Mouse (Mus musculus): ENCODE measurements around the gene Lancl2. TPM values are rescaled to one million over a fixed set of nuclear protein-coding genes. Genes with fewer than 3 reads are reported as not detected.

Gene Lancl2
- polyA plus RNA-seq (2012; rRNA removed), result 48.2 and 51.6 TPM in 2 replicates

DNA sequence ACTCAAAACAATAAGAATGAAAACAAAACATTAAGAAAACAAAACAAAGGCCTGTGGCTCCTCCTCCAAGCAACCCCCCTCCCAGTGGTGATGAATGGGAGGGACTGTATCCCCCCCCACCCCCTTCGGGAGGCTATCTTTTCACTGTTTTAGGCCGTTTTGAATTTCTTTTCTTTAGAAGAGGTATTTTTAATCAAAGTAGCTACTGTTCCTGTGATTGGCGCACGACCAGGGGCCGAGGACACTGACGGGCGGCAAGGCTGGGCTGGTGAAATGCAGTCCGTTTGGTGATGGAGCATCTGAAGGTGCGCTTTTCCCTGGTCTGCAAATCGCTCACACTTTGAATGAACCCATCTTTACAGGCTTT, at the start of gene Lancl2:
Gene Lancl2 (plus strand): TSS at position 165 of the 367 bp plus-strand sequence.

DNA sequence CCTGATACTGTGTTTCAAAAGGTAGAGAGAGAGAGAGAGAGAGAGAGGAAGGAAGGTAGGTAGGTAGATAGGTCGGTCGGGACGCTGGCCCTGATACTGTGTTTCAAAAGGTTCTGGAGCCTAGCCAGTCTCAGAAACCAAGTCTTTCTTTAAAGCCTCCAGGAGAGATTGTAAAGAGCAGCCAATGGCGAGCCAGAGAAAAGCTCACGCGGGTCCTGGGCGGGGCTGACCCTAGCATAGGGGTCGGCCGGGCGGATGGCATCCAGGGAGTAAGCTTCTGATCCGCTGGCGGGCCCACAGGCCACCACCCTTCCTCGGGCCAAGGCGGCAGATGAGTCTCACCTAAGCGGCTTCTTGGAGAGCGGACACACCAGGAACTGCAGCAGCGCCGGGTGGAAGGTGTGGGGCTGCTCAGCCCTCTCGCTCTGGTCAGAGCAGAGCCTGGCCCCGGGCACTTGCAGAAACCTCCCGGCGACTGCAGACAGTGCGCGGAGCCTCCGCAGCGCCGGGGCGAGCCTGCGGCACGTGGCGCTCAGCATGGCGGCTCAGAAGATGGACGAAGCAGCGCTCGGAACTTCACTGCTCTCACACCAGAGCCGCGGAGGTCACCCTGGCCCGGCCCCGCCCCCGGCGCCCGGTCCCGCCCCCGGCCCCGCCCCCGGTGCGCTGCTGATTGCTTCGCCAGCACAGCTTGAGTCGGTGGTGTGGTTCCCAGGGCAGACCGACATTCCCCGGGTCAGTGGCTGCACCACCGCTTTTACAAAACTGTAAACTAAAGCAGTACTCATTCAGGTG, 10.7 kb upstream of the Lancl2 start, which contains the start of gene Pyurf:
Gene Pyurf (minus strand): TSS at position 612 of the 795 bp plus-strand sequence.

Other genes with a start within 250 kb of the Lancl2 start
- gene Ppm1k, start 167.1 kb upstream of the Lancl2 start, polyA plus RNA-seq (2012; rRNA removed), result 4.3 and 5.5 TPM in 2 replicates
- 1.7 and 1.9 TPM in 2 replicates for gene Herc6, start 121.5 kb upstream of the Lancl2 start, polyA plus RNA-seq (2012; rRNA removed)
- gene Pyurf, start 10.5 kb upstream of the Lancl2 start, polyA plus RNA-seq (2012; rRNA removed), result 11.0 TPM in 2 replicates
- 143 and 148 TPM in 2 replicates for gene Vopp1, start 122.6 kb downstream of the Lancl2 start, polyA plus RNA-seq (2012; rRNA removed)
- not detected in 2 replicates for gene Vmn1r21, start 147.8 kb downstream of the Lancl2 start, polyA plus RNA-seq (2012; rRNA removed)
- not detected in 2 replicates for gene Vmn1r22, start 205.5 kb downstream of the Lancl2 start, polyA plus RNA-seq (2012; rRNA removed)
- not detected in 2 replicates for gene Vmn1r23, start 224.3 kb downstream of the Lancl2 start, polyA plus RNA-seq (2012; rRNA removed)